Mouse (Mus musculus) cerebellum, postnatal 36 days (tissue): ENCODE measurements around the gene Pgbd5.
"Not testable (repeated sequence)": the region's sequence is repeated elsewhere in the genome, so short reads cannot be mapped to it uniquely, and the experiment has no call there.

ENCODE experiments used
- DNase-seq, 2 experiments: peaks; one replicate each; pipeline ENCODE4 v3.0.0; 2021 to 2022; ENCODE audit warnings: mixed read lengths in 2 of 2

The Pgbd5 gene

DNA sequence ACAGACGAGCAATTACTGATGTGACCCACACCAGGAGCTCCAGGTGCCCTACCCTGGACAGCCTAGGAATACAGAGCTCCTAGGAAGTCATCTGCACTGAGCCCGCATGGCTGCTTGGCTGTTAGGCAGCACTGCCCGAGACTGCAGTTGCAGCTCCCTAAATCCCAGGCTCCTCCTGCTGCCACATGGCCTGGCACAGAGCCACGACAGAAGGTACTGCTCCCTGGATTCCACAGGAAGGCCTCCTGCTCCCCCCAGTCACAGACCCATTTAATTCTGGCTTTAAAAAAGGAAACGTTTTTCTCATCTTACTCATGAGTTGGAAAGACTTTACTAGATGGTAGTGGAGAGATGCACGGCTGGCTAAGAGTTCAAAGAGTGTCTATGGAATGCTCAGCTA, 10.0 kb downstream of the Pgbd5 start:
- DNase-seq: peak; percentile 84 to 91

DNA sequence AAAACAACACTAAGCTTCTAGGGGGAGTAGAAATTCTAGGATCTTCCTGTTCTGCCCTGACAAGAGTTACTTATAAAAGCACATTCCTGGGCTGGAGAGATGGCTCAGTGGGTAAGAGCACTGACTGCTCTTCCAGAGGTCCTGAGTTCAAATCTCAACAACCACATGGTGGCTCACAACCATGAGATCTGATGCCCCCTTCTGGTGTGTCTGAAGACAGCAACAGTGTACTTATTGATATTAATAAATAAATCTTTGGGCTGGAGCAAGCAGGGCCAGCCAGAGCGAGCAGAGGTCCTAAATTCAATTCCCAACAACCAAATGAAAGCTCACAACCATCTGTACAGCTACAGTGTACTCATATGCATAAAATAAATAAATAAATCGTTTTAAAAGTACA, 10.7 kb downstream of the Pgbd5 start:
- DNase-seq: not testable (repeated sequence)

DNA sequence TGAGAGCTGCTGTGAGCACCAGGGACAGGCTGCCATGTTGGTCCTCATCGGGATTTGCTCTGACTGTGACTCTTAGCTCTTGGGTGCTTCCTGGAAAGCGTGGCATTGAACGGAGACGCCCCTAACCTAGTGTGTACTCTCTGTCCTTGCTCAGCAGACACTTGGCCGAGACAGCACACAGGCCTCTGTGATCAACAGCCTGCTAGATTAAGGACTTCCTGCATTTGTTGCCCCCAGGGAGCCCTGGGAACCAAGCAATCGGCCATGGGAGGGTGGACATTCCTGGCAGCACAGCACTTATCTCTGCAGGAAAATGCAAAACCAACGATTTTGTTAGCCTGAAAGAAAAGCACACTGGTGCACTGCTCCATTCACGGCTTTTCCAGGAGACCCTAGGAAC, 18.0 kb downstream of the Pgbd5 start:
- no peak for DNase-seq

DNA sequence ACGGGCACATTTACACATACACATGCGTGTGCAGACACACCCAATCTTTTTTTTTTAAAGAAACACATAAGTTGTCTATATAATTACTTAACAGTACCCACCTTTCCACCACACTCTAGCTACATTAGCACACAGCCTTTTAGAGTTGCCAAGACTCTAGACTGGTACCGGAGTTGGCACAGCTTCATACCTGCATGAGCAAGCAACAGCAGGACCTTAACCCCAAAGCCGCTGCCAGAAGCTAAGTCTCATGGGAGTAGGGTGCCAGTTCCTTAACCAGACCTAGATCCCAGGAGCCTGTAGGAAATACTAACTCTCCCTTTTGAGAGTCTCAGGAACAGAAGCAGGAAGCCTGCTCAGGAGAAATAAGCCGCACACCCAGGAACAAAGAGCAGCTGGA, 20.5 kb downstream of the Pgbd5 start:
- DNase-seq: no peak

DNA sequence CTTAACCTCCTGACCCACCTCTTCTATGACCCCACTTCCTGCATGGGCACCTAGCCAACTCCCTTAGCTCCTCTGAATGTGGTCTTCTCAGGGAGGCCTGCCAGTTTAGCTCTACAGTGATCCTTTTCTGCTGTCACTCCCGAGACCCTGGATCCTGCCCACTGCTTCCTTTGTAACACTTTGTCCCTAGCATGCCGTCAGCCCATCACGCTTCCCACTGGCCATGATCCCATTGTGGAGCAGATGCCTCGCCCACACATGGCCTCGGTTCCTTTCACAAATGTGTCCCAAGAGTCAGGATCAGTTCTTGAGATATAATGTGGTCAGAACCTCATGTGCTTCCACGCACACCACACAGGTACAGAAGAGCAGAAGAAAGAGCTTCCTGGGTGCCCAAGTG, 21.3 kb downstream of the Pgbd5 start:
- peak; percentile 72 for DNase-seq

DNA sequence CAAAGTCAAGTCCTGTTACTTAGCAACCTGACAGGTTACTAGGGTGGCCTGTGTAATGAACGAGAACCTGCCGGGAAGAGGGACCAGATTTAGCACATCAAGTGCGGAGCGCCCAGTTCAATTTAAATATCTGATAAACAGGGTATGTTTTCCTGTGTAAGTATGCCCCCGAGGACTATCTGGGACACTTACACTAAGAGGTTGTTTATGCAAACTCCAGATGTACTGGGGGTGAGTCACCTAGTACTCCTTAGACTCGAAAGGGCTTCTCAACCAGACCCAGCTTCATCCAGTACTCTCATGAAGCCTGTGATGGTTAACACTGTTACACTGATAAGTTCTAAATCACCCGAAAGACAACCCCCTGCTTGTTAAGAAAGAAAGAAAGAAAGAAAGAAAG, 22.8 kb downstream of the Pgbd5 start:
- no peak for DNase-seq

DNA sequence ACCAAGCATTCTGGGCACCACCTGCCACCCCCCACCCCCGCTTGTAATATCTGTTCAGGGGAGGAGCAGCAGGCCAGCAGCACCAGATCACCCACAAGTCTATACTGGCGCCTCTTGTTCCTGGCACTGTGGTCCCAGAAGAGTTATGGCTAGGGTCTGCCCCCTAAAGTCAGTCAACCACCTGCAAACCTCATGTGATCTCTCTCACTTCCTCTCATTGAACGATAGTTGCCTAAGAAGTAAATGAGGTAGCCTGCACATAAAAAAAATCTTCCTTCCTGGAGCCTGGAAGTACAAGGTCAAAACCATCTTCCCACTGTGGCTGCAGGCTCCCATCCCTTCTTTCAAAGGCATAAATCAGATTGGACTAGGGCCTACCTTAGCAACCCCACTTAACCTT, 23.7 kb downstream of the Pgbd5 start:
- DNase-seq: no peak

DNA sequence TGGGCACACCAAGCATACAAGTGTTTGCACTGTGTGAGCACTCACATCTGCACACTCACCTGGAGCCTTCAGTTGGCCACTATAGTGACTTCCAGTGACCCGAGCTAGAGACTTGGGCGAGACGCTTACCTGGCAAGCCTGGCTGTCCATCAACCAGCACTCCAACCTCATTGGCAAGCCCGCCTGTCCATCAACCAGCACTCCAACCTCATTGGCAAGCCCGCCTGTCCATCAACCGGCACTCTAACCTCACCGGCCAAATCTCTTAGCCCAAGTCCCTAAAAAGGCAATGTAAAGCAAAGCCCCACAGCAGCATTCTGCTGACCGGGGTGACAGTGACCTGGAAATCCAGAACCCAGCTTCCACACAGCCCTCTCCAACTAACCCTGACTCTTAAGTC, 24.5 kb downstream of the Pgbd5 start:
- DNase-seq: peak; percentile 72 to 76

DNA sequence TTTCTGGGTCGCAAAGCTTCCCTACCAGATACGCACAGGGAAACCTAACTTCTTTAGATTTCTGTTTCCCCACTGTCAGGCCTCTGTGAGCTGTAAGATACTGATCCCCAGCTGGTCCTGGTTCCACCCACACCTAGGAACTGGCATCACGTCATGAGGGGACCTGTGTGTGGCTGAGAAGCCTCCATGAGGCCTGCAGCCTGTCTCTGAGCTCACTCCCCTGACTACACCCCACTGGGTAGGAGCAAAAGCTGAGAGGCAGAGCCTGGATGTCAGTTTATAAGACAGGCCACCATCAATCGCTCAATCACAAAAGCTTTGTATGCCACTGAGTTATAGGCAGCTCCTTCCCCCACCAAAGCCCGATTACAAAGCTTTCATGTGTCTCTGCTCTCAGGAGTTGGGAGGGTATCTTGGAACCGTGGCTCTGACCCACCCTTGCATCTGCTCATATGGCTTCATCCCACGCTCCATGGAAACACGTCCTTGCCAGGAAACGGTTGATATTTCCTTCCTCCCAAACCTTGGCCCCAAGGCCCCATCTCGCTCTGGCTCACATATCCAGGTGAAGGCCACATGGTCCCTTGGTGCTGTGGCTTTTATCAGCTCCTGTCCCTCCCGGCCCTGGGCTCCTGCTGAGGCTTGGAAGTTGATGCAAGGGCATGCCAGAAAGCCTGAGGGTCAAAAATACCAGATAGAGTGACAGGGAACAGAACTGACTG, 26.1 kb downstream of the Pgbd5 start:
- peak in 1 of 2 experiments; percentile 45 for DNase-seq

DNA sequence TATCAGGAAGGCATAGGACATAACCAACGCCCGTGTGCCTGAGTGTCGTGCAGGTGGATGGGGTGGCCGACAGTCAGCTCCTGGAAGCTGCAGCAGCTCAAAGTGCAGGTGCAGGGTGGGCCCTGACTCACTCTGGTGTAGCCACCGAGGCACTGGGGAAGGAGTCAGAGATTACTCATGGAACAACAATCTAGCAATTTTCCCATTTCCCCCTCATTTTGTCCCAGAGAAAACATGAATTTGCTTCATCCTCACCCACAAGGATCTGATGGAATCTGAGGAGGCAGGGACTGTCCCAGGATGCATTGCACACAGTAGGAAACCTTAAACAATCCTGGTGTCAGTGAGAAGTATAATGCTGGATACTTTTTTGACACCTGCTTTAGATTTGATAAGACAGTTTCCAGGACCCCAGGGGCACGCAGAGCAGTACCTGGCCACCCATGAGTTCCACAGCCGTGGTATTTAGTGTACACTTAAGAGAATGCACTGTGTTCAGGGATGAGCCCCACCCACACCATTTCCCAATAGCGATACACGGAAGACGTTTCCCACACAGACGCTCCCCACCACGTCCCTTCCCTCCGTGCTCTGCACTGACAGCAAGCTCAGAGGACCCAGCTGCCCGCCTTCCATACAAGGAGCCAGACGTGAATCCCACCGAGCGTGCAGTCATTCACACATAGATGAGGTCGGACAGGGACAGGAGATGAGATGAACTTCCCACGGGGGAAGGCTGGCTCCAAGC, 26.8 kb downstream of the Pgbd5 start:
- DNase-seq: no peak

DNA sequence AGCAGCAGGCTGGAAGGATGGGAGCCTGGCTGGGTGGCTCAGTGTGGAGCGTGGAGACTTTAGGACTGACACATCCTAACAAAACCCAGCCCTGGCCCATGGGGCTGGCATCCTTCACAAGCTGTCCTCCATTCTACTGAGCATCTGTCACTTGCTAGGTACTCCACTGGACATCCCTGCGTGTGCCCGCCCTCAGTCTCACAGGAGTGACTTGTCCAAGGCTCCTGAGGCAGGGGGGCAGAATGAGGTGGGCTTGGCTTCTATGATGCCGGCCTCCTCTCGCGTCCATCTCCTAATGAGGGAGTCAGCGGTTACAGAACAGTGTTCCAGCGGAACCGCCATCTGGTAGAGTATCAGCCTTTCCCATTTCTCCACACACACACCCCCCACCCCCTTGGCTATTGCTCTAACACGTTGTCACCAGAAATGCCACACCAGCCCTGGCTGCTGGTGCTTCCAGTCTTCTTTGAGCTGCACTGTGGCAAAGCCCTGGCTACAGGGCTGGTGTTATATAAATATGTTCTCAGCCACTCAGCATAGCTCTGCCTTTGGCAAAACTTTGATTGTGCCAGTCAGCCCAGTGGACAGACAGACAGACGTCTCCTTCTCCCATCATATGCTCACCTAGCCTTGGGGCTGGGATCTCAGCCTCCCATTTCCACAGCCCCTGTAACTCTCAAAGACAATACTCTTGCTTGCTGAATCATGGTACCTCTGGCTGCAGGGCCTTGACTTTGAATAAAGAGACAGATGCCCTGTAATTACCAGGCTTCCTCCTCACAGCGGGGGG, 34.8 kb downstream of the Pgbd5 start:
- DNase-seq: peak in 1 of 2 experiments; percentile 47

DNA sequence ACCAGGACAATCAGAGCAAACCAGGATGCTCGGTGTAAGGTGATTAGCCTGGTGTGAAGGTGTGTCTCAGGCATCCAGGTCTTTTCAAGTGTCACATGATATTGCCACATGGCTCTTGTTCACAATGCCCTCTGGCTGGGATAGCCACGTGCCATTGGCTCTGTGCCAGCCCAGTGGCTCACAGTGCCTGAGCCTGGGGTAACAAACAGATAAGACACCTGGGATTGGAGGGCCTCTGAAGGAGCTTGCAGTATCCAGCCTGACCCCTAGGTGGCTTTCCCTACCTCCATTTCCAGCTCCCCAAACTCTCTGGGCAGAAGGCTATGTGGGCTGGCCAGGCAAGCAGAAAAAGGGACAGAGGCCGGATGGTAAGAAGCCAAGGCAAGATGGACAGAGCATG, 35.6 kb downstream of the Pgbd5 start:
- peak; percentile 77 to 79 for DNase-seq

DNA sequence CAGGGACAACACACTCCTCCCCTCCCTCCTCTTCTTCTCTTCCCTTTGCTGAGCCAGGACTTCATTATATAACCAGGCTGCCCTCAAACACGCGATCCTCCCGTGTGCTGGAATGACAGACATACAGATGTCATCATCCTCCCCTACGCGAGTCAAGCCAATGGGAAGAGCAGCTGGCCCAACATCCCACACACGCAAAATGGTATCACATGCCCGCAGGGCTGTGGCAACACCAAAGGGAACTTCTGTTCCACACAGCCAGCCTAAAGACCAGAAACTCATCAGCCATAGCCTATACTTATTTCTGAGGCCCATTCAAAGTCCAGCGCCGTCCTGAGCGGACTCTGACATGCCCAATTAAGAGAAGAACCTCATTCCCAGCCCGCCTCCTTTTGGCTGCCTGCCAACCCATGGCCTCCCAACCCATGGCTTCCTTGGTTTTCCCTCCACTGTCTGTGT, 40.0 kb downstream of the Pgbd5 start:
- peak in 1 of 2 experiments; percentile 53 for DNase-seq

DNA sequence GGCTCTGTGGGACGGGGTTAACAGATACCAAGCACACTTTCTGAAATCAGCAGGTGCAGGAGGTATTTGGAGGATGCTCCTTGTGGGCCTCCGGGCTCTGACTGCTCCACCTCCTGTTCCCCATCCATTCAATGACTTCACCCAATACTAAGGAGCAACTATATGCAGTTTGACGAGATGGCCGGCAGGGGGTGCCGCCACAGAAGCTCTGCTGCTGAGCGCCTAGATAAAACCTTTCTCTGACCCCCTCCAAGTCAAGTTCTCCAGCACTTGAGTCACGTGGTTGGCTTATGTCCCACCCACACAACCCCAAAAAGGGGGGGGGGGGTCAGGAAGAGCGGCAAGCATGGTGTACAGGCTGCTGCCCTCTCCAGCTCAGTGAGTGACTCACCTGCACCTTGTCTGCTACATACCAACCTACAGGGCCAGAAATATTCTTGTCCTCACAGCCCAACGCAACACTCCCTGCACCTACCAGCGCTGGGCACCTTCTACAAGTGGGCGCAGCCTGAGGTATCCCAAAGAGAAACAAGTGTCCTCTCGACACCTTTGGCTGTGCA, 40.5 kb downstream of the Pgbd5 start:
- DNase-seq: peak; percentile 73 to 77

DNA sequence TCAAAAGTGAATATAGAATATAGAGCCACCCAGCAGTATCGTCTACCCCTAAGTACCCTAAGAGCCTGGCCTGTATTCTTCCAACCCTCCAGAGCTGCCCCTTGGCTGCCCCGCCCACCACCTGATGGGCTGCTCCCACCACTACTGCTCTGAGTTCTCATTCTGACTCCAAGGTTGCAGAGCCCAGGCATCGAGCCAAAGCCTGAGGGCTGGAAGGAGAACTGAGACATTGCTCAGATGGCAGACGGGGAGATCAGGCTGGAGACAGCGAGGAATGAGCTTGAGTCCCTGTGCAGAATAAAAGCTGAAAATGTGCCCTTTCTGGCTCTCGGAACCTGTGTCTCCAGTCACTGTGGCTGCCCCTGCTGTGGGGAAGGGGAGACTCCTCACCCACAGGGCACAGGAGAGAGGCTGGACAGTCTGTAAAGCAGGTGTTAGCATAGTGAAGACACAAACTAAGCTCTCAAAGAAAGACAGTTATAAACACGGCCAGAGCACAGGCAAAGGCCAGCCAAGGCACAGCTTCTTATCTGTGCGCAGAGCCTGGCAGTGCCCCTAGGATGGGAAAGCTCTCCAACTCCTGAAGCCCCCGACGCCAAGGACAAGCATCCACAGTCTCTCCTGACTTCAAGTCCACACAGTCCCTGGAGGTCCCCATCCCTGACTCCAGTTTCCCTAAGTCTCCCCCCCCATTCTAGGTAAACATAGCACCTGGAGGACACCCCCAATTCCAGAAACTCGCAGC, 42.0 kb downstream of the Pgbd5 start:
- peak; percentile 81 to 82 for DNase-seq

DNA sequence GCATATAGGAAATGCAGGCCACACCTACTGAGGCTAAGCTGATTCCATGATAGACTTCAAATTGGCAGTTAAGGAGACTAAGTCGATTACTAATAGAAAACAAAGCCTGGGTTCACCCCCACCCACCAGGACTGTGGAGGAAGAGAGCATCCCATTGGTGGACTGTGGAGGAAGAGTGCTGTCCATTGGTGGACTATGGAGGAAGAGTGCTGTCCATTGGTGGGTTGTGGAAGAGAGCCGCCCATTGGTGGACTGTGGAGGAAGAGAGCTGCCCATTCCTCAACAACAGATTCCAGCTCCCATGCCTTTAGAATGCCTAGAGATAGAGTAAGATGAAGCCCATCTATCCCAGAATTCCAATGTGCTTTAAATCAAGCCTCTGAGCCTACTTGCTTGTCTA, 42.9 kb downstream of the Pgbd5 start:
- no peak for DNase-seq

DNA sequence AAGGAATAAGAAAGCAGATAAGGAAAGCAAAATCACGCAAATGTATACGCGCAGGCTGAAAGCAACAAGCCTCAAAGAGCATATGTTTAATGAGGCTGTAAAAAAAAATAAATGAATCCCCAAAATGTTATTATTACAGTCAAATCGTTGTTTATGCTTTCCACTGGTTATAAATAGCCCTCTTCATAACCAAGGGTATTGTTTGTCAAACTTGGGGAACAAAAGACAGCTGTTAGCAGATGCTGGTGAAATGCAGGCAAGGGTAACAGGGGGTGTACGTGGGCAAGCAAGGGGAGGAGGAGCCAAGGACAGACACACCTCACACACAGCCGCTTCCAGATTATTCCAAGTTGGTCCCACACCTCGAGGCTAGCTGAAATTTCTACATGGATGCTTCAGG, 44.1 kb downstream of the Pgbd5 start:
- no peak for DNase-seq

DNA sequence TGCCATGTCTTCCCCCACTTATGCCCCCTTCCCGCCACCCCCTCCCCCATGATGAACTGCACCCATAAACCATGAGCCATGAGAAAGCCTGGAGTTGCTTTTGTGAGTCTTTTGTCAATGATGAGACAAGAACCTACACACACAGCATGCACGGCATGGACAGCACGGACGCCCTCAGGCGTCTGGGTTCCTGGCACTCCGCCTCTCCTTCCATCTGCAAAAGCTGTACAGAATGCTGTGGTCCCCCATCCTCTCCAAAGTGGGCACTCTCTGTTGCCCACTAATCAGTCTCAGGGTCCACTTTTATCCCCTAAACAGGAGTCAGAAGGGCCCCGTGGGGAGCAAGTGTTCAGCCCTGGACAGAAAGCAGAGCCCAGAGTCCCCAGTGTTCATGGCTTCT, 44.5 kb downstream of the Pgbd5 start:
- DNase-seq: no peak

DNA sequence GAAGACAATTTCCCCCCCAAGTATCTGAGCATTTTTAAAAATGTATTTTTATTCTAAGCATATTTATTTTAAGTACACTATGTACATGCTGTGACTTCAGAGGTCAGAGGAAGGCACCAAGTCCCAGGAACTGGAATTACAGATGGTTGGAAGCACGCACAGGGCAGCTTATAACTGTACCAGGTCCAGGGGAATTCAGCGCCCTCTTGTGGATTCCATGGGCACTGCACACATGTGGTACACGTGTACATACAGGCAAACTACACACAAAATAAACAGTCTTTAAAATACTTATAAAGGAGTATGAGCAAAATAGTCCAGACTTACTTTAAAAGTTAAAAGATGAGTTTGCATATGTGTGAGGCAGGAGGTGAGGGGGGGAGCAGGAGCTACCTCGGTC, 45.5 kb downstream of the Pgbd5 start:
- DNase-seq: no peak

DNA sequence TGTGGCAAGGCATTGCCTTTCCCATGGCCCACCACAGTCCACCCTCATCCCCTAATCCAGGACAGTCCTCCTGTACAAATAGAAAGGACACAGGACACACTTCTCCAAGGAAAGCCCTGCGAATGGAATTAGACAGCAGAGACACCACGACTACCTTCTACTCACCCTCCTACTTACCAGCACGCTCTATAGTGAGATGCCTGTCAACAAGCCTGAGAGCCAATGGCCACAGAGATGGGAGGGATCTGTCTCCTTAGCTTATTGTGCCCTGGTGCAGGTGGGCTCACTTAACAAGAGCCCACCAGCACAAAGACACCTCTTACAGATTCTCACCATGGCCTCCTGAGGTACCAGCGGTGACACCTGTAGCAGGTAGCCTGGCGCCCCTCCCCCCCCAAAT, 46.4 kb downstream of the Pgbd5 start:
- no peak for DNase-seq

DNA sequence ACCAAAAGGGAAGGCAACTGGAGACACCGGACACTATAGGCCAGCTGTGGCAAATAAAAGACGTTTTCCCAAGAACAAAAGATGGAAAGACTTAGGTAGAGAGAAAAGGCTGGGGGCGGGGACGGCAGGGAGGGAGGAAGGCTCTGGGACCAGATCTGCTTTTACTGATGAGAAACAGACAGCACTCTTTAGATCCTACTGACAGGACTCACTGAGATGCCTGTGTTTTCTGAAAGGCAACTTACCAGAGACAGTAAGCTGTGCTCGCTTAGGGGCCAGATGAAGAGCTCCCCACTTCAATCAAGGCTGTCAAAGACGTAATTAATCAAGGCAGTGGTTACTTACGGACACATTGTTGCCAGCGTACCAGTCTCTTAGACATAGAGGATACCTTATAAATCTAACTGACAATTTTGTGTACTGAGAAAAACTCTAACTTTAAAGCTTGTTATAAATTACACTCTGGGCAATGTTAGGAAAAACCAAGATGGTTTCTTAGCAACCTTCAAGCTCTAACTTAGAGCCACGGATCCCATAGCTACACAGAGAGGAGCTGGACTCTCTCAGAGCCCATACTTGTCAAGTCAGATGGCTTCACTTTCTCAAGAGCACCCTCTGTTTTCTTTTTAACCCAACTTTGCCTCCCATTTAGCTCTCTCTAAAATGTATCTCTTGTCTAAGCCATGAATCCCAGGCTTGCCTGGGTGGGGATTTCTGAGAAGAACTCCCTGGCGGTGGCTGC, 47.0 kb downstream of the Pgbd5 start:
- DNase-seq: no peak

DNA sequence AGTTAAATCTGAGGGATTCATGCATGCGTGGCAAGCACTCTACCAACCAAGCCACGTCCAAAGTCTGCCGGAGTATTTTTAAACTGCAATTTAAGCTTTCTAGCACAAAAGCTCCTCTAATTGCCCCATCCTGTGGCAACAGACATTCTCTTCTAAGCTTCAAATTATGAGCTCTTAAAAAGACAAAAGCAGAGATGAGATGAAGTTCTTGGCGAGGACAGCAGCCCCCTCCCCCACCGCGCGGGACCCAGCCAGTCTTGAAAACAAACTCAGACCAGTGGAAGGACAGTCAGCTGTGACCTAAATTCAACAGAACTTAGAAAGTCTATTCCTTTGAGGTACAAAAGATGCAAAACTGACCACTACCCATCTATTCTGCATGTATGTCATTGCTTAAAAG, 48.3 kb downstream of the Pgbd5 start:
- no peak for DNase-seq
